Mouse (Mus musculus): Measurements from ENCODE around the gene Gckr. TPM values are rescaled to one million over a fixed set of nuclear protein-coding genes. Genes with fewer than 3 reads are reported as not detected.

Gckr gene
- 0.37 TPM for polyA plus RNA-seq (2015; fragmentation: Illumina TruSeq; extraction: RNeasy Lipid Tissue Mini Kit (QIAGEN cat#74804); ENCODE audit: low read depth, low replicate concordance)

DNA sequence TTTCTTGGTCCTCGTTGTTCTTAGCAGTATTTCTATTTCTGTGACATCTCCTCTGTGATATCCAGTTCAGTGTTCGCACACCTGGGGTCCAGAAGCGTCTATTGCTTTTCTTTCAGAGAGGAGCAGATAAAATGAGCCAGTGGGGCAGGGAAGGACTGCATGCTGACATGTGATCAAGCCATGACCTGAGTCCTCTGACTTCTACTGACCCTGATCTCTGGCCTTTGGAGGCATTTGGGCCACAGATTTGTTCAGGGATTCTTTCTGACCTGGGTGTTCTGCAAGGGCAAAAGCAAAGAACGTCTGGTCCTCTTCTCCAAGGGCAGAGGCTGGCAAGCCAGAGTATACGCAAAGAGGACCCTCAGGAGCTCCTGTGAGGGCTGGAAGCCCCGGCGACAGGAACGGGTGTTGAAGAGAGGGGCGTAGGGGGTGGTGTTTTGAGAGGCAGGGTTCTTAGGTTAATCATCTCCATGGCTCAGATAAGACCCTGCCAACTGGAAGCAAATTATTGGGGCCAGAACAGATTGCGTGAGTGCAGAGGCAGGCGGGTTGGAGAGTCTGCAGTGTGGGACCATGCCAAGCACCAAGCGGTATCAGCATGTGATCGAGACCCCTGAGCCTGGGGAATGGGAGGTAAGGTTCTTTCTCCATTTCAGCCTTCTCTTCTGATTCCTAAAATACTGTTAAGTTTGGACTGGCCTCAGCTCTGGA, at the start of gene Gckr:
TSS of gene Gckr (plus strand) at position 397 of the 711 bp plus-strand sequence.

DNA sequence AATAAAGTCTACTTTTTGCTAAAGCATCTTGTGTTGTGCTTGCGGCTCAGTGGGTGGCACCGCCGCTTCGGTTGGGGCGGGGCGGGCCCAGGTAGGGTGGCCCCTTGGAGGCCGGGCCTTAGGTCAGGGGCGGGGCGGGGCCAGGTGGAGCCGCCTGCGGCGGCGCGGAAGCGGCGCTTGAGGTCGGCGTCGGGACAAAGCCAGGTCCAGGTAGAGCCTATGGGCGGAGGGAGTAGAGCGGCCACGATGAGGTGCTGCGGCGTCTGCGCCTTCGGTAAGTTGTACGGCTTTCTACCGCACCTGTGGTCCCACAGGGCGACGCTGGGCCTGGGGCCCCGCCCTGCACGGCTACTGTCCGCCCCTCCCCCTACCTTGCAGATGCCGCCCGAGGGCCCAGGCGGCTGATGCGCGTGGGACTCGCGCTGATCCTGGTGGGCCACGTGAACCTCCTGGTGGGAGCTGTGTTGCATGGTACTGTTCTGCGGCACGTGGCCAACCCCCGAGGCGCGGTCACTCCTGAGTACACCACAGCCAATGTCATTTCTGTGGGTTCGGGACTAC, 45.6 kb upstream of the Gckr start, which contains the start of gene Krtcap3:
TSS of gene Krtcap3 (plus strand) at position 151 of the 561 bp plus-strand sequence.

GRCm38 (mm10) chr5:31290521-31291360, 6.5 kb upstream of the Gckr start, which contains the start of gene Ift172:
TSS of gene Ift172 (minus strand) at chr5:31291116.

DNA sequence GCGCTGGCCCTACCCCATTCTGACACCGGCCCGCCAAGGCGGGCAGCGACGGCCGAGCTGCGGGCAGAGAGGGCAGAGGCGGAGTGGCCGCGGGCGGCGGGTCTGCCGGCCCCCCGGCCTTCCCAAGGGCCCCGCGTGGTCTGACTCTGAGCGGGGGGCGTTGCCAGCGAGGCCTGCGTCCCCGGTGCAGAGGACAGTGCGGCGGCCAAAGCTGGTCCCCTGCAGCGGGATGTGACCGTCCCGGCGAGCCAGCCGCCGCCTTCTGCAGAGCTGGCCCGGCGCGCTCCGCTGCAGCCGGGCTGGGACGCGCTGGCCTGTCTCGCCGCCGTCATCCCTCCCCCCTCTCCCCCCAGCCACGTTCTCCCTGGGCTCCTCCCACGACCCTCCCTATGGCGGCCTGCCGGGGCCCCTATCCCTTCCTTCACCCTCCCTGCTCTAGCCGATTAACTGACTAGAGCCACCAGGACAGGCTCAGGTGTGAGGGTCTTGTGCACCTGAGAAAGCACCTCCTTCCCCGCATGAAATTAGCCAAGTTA, 1.6 kb upstream of the Gckr start, which contains the start of gene Fndc4:
TSS of gene Fndc4 (minus strand) at position 475 of the 536 bp plus-strand sequence.

Other genes starting within 250 kb of the Gckr start
- gene Atraid, start 249.1 kb upstream of the Gckr start, polyA plus RNA-seq (2015; fragmentation: Illumina TruSeq; extraction: RNeasy Lipid Tissue Mini Kit (QIAGEN cat#74804); ENCODE audit: low read depth, low replicate concordance) = 160 TPM
- 22.1 TPM for gene Slc5a6, start 248.5 kb upstream of the Gckr start, polyA plus RNA-seq (2015; fragmentation: Illumina TruSeq; extraction: RNeasy Lipid Tissue Mini Kit (QIAGEN cat#74804); ENCODE audit: low read depth, low replicate concordance)
- gene Cad, start 242.7 kb upstream of the Gckr start, polyA plus RNA-seq (2015; fragmentation: Illumina TruSeq; extraction: RNeasy Lipid Tissue Mini Kit (QIAGEN cat#74804); ENCODE audit: low read depth, low replicate concordance) = 7.9 TPM
- not detected for gene Dnajc5g, start 191.2 kb upstream of the Gckr start, polyA plus RNA-seq (2015; fragmentation: Illumina TruSeq; extraction: RNeasy Lipid Tissue Mini Kit (QIAGEN cat#74804); ENCODE audit: low read depth, low replicate concordance)
- gene Slc30a3, start 189.2 kb upstream of the Gckr start, polyA plus RNA-seq (2015; fragmentation: Illumina TruSeq; extraction: RNeasy Lipid Tissue Mini Kit (QIAGEN cat#74804); ENCODE audit: low read depth, low replicate concordance) = 74.3 TPM
- gene Trim54, start 180.7 kb upstream of the Gckr start, polyA plus RNA-seq (2015; fragmentation: Illumina TruSeq; extraction: RNeasy Lipid Tissue Mini Kit (QIAGEN cat#74804); ENCODE audit: low read depth, low replicate concordance) = not detected
- 2.1 TPM for gene Ucn, start 158.6 kb upstream of the Gckr start, polyA plus RNA-seq (2015; fragmentation: Illumina TruSeq; extraction: RNeasy Lipid Tissue Mini Kit (QIAGEN cat#74804); ENCODE audit: low read depth, low replicate concordance)
- 99.9 TPM for gene Mpv17, start 143.2 kb upstream of the Gckr start, polyA plus RNA-seq (2015; fragmentation: Illumina TruSeq; extraction: RNeasy Lipid Tissue Mini Kit (QIAGEN cat#74804); ENCODE audit: low read depth, low replicate concordance)
- gene Gm29609, start 117.5 kb upstream of the Gckr start, polyA plus RNA-seq (2015; fragmentation: Illumina TruSeq; extraction: RNeasy Lipid Tissue Mini Kit (QIAGEN cat#74804); ENCODE audit: low read depth, low replicate concordance) = 1.1 TPM
- 46.1 TPM for gene Gtf3c2, start 117.3 kb upstream of the Gckr start, polyA plus RNA-seq (2015; fragmentation: Illumina TruSeq; extraction: RNeasy Lipid Tissue Mini Kit (QIAGEN cat#74804); ENCODE audit: low read depth, low replicate concordance)
- 82.6 TPM for gene Snx17, start 104.2 kb upstream of the Gckr start, polyA plus RNA-seq (2015; fragmentation: Illumina TruSeq; extraction: RNeasy Lipid Tissue Mini Kit (QIAGEN cat#74804); ENCODE audit: low read depth, low replicate concordance)
- 39.1 TPM for gene Eif2b4, start 104.0 kb upstream of the Gckr start, polyA plus RNA-seq (2015; fragmentation: Illumina TruSeq; extraction: RNeasy Lipid Tissue Mini Kit (QIAGEN cat#74804); ENCODE audit: low read depth, low replicate concordance)
- 26.5 TPM for gene Zfp513, start 95.1 kb upstream of the Gckr start, polyA plus RNA-seq (2015; fragmentation: Illumina TruSeq; extraction: RNeasy Lipid Tissue Mini Kit (QIAGEN cat#74804); ENCODE audit: low read depth, low replicate concordance)
- gene Ppm1g, start 76.8 kb upstream of the Gckr start, polyA plus RNA-seq (2015; fragmentation: Illumina TruSeq; extraction: RNeasy Lipid Tissue Mini Kit (QIAGEN cat#74804); ENCODE audit: low read depth, low replicate concordance) = 62.2 TPM
- gene Nrbp1, start 56.6 kb upstream of the Gckr start, polyA plus RNA-seq (2015; fragmentation: Illumina TruSeq; extraction: RNeasy Lipid Tissue Mini Kit (QIAGEN cat#74804); ENCODE audit: low read depth, low replicate concordance) = 97.5 TPM
- not detected for gene Gm9970, start 56.2 kb upstream of the Gckr start, polyA plus RNA-seq (2015; fragmentation: Illumina TruSeq; extraction: RNeasy Lipid Tissue Mini Kit (QIAGEN cat#74804); ENCODE audit: low read depth, low replicate concordance)
- 2.6 TPM for gene Krtcap3, start 45.8 kb upstream of the Gckr start, polyA plus RNA-seq (2015; fragmentation: Illumina TruSeq; extraction: RNeasy Lipid Tissue Mini Kit (QIAGEN cat#74804); ENCODE audit: low read depth, low replicate concordance)
- 44.4 TPM for gene Ift172, start 6.3 kb upstream of the Gckr start, polyA plus RNA-seq (2015; fragmentation: Illumina TruSeq; extraction: RNeasy Lipid Tissue Mini Kit (QIAGEN cat#74804); ENCODE audit: low read depth, low replicate concordance)
- 147 TPM for gene Fndc4, start 1.4 kb upstream of the Gckr start, polyA plus RNA-seq (2015; fragmentation: Illumina TruSeq; extraction: RNeasy Lipid Tissue Mini Kit (QIAGEN cat#74804); ENCODE audit: low read depth, low replicate concordance)
- 34.3 TPM for gene Zfp512, start 155.0 kb downstream of the Gckr start, polyA plus RNA-seq (2015; fragmentation: Illumina TruSeq; extraction: RNeasy Lipid Tissue Mini Kit (QIAGEN cat#74804); ENCODE audit: low read depth, low replicate concordance)
- gene 4930548H24Rik, start 188.3 kb downstream of the Gckr start, polyA plus RNA-seq (2015; fragmentation: Illumina TruSeq; extraction: RNeasy Lipid Tissue Mini Kit (QIAGEN cat#74804); ENCODE audit: low read depth, low replicate concordance) = not detected
- 26.5 TPM for gene Gpn1, start 197.3 kb downstream of the Gckr start, polyA plus RNA-seq (2015; fragmentation: Illumina TruSeq; extraction: RNeasy Lipid Tissue Mini Kit (QIAGEN cat#74804); ENCODE audit: low read depth, low replicate concordance)
- 30.1 TPM for gene Slc4a1ap, start 229.6 kb downstream of the Gckr start, polyA plus RNA-seq (2015; fragmentation: Illumina TruSeq; extraction: RNeasy Lipid Tissue Mini Kit (QIAGEN cat#74804); ENCODE audit: low read depth, low replicate concordance)
- gene Supt7l, start 230.4 kb downstream of the Gckr start, polyA plus RNA-seq (2015; fragmentation: Illumina TruSeq; extraction: RNeasy Lipid Tissue Mini Kit (QIAGEN cat#74804); ENCODE audit: low read depth, low replicate concordance) = 14.7 TPM

All from brain, adult 10 weeks (tissue).